29 mouse cellular contexts compared by ENCODE assay signal in genomic region chr7:94045428-94045827, GRCm38 (mm10).
"Had no signal": no experiment of that assay in that cellular context is flagged by ENCODE, and none has a peak within 500 bp of the region (broad histone marks: within the 10 kb centered on the region; RNA-seq: fewer than 3 reads in every experiment).

No protein-coding gene starts in this region.

- H3K9me3 ChIP-seq: limb, embryonic 10.5 days; limb, embryonic 12.5 days; limb, embryonic 13.5 days; limb, embryonic 15.5 days; liver, embryonic 12.5 days; liver, embryonic 13.5 days; liver, embryonic 15.5 days; lung, embryonic 15.5 days; megakaryocyte, embryonic 14.5 days; midbrain, embryonic 10.5 days; midbrain, embryonic 12.5 days; midbrain, embryonic 13.5 days; midbrain, embryonic 15.5 days had no signal

- H3K36me3 ChIP-seq: limb, embryonic 10.5 days; limb, embryonic 12.5 days; limb, embryonic 13.5 days; limb, embryonic 15.5 days; liver, embryonic 12.5 days; liver, embryonic 13.5 days; liver, embryonic 15.5 days; lung, embryonic 15.5 days; midbrain, embryonic 10.5 days; midbrain, embryonic 12.5 days; midbrain, embryonic 13.5 days; midbrain, embryonic 15.5 days had no signal

- ATAC-seq: liver, embryonic 12.5 days; liver, postnatal 0 days; lung, postnatal 0 days; midbrain, embryonic 13.5 days; midbrain, embryonic 15.5 days had no signal

- DNase-seq: left cerebral cortex, postnatal 4 days; liver; liver, embryonic 13.5 days; liver, postnatal 0 days; lung, adult 18-20 months; lung, adult 2 months; lung, postnatal 10 days; lung, postnatal 14 days; lung, postnatal 36 days; lung, postnatal 4 days had no signal

- H3K4me3 ChIP-seq: limb, embryonic 10.5 days; limb, embryonic 12.5 days; limb, embryonic 13.5 days; limb, embryonic 15.5 days; liver, embryonic 12.5 days; liver, embryonic 13.5 days; liver, embryonic 15.5 days; lung, embryonic 15.5 days; megakaryocyte, embryonic 14.5 days; midbrain, embryonic 10.5 days; midbrain, embryonic 12.5 days; midbrain, embryonic 13.5 days; midbrain, embryonic 15.5 days; myocyte had no signal

- H3K27me3 ChIP-seq: limb, embryonic 12.5 days; limb, embryonic 13.5 days; limb, embryonic 15.5 days; liver, embryonic 12.5 days; liver, embryonic 13.5 days; liver, embryonic 15.5 days; lung, embryonic 15.5 days; megakaryocyte, embryonic 14.5 days; midbrain, embryonic 12.5 days; midbrain, embryonic 15.5 days had no signal

- H3K27ac ChIP-seq: limb, embryonic 10.5 days; limb, embryonic 12.5 days; limb, embryonic 13.5 days; limb, embryonic 15.5 days; liver, embryonic 12.5 days; liver, embryonic 13.5 days; liver, embryonic 14.5 days; liver, embryonic 15.5 days; lung, embryonic 15.5 days; macrophage; midbrain, embryonic 10.5 days; midbrain, embryonic 12.5 days; midbrain, embryonic 13.5 days; midbrain, embryonic 15.5 days had no signal

- H3K4me1 ChIP-seq: limb, embryonic 12.5 days; limb, embryonic 13.5 days; limb, embryonic 15.5 days; liver, embryonic 12.5 days; liver, embryonic 13.5 days; liver, embryonic 15.5 days; lung, embryonic 15.5 days; megakaryocyte, embryonic 14.5 days had no signal

- H3K9ac ChIP-seq: limb, embryonic 12.5 days; limb, embryonic 13.5 days; limb, embryonic 15.5 days; liver, embryonic 12.5 days; liver, embryonic 13.5 days; liver, embryonic 14.5 days; liver, embryonic 15.5 days; liver, postnatal 0 days; lung, embryonic 14.5 days; lung, embryonic 15.5 days; midbrain, embryonic 12.5 days; midbrain, embryonic 13.5 days; midbrain, embryonic 15.5 days had no signal

- H3K4me2 ChIP-seq: limb, embryonic 12.5 days; limb, embryonic 13.5 days; limb, embryonic 15.5 days; liver, embryonic 11.5 days; liver, embryonic 12.5 days; liver, embryonic 13.5 days; liver, embryonic 15.5 days; lung, embryonic 14.5 days; lung, embryonic 15.5 days; midbrain, embryonic 11.5 days; midbrain, embryonic 12.5 days; midbrain, embryonic 13.5 days; midbrain, embryonic 15.5 days had no signal
